Mouse (Mus musculus) hindbrain, embryonic 10.5 days (tissue): Measurements from ENCODE around the gene Aptx. TPM values are rescaled to one million over a fixed set of nuclear protein-coding genes. Genes with fewer than 3 reads are reported as not detected.

Source experiments
- DNase-seq: peaks from one replicate; pipeline ENCODE4 v3.0.0-alpha.2; 2017; ENCODE audit warnings: low spot score
- H3K27ac ChIP-seq: fragments of 300-500 bp; sonication (generic); 2 replicates; pipeline ENCODE4 v1.5.1; 2016; ENCODE audit warnings: mild to moderate bottlenecking, moderate library complexity
- H3K27me3 ChIP-seq: fragments of 300-500 bp; sonication (generic); 2 replicates; pipeline ENCODE4 v1.6.1; 2016; ENCODE audit warnings: mild to moderate bottlenecking; ENCODE audit not compliant: poor library complexity, insufficient read depth, severe bottlenecking
- H3K36me3 ChIP-seq: fragments of 300-500 bp; sonication (generic); 2 replicates; pipeline ENCODE4 v1.6.1; 2016; ENCODE audit warnings: mild to moderate bottlenecking, moderate library complexity
- H3K4me1 ChIP-seq: fragments of 300-500 bp; sonication (generic); replicated peaks from 2 replicates; pipeline ENCODE4 v1.6.1; 2016; ENCODE audit warnings: mild to moderate bottlenecking
- H3K4me3 ChIP-seq: fragments of 300-500 bp; sonication (generic); 2 replicates; pipeline ENCODE4 v1.5.1; 2016; ENCODE audit warnings: mild to moderate bottlenecking, moderate library complexity
- H3K9me3 ChIP-seq: fragments of 300-500 bp; sonication (generic); 2 replicates; pipeline ENCODE4 v1.6.1; 2016; ENCODE audit warnings: mild to moderate bottlenecking, moderate library complexity
- WGBS: fragments of 180-500 bp; shearing (Covaris S2); methylation state at CpG from one replicate; pipeline ENCODE4 v1.1.7; 2016; 5-methylcytosine and 5-hydroxymethylcytosine counted together
- microRNA counts: library from miRNA; unstranded; fragments of <30 nt; microRNA quantifications from one replicate; lab custom pipeline; 2017
- polyA plus RNA-seq: library from polyadenylated mRNA; unstranded; fragments of >200 nt; fragmentation: Nextera tagmentation; extraction: Ambion mirVana; gene quantifications from 2 replicates; pipeline ENCODE4 v1.2.1, GENCODE M21; 2016

Aptx gene
- polyA plus RNA-seq, 1 experiment from 2014 or later = 50.2 TPM

GRCm38 (mm10) chr4:40643567-40643966, 59.4 kb downstream of the Aptx start:
- Histone ChIP-seq H3K4me1 (no peaks in the 10 kb centered on the region), H3K27ac (no peak overlapping the region), H3K36me3 (no peaks in the 10 kb centered on the region), H3K9me3 (no peaks in the 10 kb centered on the region), H3K27me3 (no peaks in the 10 kb centered on the region), H3K4me3 (no peak overlapping the region)
- no peak for DNase-seq
- 72% methylated on average over 5 of the region's 5 CpGs for WGBS

GRCm38 (mm10) chr4:40640991-40641390, 62.0 kb downstream of the Aptx start:
- no peak for DNase-seq
- Histone ChIP-seq H3K27ac (no peak overlapping the region), H3K9me3 (no peaks in the 10 kb centered on the region), H3K4me3 (no peak overlapping the region), H3K27me3 (no peaks in the 10 kb centered on the region), H3K36me3 (no peaks in the 10 kb centered on the region), H3K4me1 (no peaks in the 10 kb centered on the region)
- 87% methylated on average over 4 of the region's 4 CpGs for WGBS

MicroRNAs within 50 kb of the gene (microRNA counts, 519-probe panel; counts per million panel counts)
- 1,255 counts per million, percentile 77 among the panel's probes with 10 or more counts for microRNA mmu-miR-207 (lab: Ali Mortazavi, UCI)

Other genes with a start within 250 kb of the Aptx start
- gene Tmem215, start 231.0 kb downstream of the Aptx start, polyA plus RNA-seq = 0.25 and 0.61 TPM in 2 replicates
- gene Dnaja1, start 19.0 kb upstream of the Aptx start, polyA plus RNA-seq = 514 and 598 TPM in 2 replicates
- gene Smu1, start 54.7 kb upstream of the Aptx start, polyA plus RNA-seq = 172 and 189 TPM in 2 replicates
- gene B4galt1, start 150.8 kb upstream of the Aptx start, polyA plus RNA-seq = 15.2 and 18.8 TPM in 2 replicates
- gene Spink4, start 216.9 kb upstream of the Aptx start, polyA plus RNA-seq = not detected in 2 replicates
- gene Bag1, start 245.1 kb upstream of the Aptx start, polyA plus RNA-seq = 198 and 208 TPM in 2 replicates
- 114 and 126 TPM in 2 replicates for gene Chmp5, start 245.2 kb upstream of the Aptx start, polyA plus RNA-seq